Mouse (Mus musculus) spleen, postnatal 14 days (tissue): ENCODE results near the gene Hoxa1.

Experiments used
- DNase-seq, 2 experiments: peaks; one replicate each; pipeline ENCODE4 v3.0.0; 2021 to 2022; ENCODE audit warnings: low spot score in 2 of 2

Hoxa1 gene

DNA sequence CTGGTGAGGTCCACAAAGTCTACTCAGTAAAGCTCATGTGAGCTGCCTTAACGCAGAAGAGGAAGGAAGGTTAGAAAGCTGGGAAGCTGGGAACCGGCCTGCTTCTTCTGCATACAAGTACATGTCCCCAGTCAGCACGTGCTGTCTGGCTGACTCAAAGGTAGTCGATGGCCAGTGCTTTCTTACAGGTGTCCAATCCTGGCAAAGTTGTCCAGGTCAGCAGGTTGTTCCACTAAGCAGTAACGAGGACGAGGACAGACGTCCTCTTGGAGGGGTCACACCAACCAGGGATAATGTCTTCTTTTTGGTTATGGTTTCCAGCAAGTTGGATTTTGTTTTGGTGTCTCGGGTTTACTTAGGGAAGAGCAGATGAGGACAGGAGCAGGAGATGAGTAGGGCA, 31.8 kb upstream of the Hoxa1 start:
- no peak for DNase-seq

DNA sequence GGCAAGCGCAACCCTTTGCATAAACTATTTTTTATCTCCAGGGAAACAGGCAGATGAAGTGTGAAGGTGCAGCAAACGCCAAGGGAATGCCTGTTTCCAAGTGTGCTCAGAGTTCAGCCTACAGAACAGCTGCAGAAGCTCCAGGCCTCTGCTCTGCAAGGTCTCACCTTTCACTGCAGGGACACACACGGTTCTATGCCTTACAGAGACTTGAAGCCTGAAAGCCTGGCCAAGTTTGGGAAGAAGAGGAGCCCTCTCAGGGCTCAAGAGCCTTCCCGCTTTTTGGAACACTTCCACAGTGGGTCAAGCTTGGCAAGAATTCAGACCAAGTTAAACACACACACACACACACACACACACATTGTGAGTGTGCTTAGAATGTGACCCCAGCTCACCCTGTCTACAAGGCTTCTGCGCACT, 31.1 kb upstream of the Hoxa1 start:
- DNase-seq, result no peak

- no peak for DNase-seq
Measured at GRCm38 (mm10) chr6:52186500-52186899, 28.4 kb upstream of the Hoxa1 start.

GRCm38 (mm10) chr6:52185834-52186233, 27.7 kb upstream of the Hoxa1 start:
- DNase-seq, result no peak

DNA sequence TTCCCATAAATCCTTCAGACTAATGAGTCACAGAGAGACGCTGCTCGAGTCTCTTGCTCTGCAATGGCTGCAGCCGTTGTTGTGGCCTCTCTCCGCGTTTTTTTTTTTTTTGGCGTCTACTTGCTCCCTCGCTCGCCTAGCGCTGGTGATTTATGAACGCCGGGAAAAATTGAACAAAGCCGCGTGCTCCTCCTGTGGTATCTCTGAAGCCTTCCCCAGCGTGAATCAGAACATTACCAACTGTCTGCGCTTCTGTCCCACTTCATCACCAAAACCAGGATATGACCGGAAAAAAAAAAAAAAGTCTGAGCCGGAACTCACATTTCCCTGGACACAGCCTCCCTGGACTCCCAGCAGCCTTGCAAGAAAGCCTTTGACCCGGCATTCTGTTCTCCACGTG, 27.1 kb upstream of the Hoxa1 start:
- no peak for DNase-seq

GRCm38 (mm10) chr6:52184668-52185067, 26.6 kb upstream of the Hoxa1 start:
- no peak for DNase-seq

DNA sequence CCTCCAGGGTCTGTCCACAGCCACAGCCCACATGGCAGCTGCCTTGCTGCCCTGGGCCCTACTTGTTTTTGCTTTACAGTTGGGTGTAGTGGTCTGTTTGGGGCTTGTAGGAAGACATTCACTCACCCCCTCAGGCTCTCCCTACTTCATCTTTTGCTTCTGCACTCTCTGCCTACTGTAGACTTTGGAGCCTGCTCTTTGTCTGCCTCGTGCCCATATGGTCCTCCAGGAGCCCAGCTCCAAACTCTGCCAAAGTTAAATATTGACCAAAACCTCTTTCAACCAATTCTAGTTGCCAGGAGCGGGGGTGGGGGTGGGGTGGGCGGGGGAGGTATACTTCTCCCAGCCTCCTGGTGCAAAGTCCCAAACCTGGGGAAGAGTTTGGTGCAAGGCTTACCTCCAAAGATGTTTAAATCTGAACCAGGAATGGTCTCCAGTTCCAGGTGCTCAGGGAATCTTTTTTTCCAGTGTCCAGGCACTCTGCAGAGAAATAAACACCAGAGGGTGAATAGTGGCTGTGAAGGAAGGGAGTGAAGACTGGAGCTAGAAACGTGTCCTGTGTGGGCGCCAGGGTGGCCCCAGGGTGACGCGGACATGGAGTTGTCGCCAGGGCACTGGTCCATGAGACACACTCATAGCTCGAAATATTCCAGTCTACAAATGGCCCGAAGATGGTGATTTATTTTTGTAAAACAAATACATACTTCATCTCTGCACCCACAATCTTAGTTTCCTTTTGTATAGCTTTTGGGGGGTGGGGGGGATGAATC, 25.4 kb upstream of the Hoxa1 start:
- DNase-seq, result no peak

GRCm38 (mm10) chr6:52182793-52183192, 24.7 kb upstream of the Hoxa1 start:
- DNase-seq, result no peak

GRCm38 (mm10) chr6:52182030-52182429, 23.9 kb upstream of the Hoxa1 start:
- no peak for DNase-seq

DNA sequence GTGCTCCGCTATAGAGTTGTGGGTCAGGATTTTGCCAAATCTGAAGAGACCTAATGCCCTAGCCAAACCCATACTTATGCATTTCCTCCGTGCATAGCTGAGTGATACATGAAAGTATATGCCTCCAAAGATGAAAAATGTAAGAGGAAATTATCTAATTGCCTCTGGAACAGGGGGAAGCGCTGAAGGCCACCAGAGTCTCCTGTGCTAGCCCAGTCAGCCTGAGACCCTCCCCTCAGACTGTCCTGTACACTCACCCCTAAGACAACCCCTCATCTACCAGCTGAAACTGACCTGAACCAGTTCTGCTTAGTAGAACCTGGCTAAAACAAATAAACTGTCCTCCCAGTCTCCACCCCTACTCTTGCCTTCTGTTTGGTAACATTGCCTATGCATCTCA, 22.6 kb upstream of the Hoxa1 start:
- DNase-seq, result no peak

DNA sequence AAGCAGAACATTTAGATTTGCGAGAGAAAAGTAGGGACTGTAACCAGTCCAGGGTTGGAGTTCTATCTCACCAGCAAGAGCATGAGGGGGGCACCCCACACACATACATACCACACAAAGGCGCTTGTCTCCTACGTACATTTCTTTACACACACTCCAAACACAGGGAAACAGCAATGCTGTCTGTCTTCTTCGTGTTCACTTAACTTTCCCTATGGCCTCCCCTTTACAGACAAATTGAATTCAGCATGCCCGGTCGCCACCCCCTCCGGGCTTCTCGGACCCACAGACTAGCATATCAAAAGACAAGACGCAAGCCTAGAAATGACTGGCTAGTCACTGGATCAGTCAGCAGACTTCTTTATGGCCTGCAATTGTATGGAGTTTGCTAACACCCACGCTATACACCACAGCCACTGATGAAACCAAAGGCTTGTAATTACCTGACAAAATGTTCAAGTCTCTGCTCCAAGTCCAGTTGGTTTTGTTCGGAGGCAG, 22.1 kb upstream of the Hoxa1 start:
- DNase-seq, result no peak

DNA sequence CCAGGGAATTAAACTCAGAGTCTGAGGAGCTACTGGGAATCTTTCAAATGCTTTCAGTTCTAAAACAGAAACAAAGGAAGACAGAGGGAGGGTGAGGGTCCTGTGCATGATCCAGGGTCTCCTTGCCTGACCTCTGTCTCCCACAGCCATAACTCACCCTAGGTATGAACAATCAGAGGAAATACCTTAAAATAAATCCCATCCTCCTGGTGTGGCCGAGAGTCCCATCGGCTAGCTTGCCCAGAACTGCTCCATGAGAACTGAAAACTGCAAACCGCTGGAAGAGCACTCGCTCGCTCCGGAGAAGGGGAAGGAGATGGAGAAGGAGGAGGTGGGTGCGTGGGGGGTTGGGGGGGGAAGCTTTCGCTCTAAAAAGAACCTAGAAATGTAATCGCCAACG, 21.6 kb upstream of the Hoxa1 start:
- no peak for DNase-seq

DNA sequence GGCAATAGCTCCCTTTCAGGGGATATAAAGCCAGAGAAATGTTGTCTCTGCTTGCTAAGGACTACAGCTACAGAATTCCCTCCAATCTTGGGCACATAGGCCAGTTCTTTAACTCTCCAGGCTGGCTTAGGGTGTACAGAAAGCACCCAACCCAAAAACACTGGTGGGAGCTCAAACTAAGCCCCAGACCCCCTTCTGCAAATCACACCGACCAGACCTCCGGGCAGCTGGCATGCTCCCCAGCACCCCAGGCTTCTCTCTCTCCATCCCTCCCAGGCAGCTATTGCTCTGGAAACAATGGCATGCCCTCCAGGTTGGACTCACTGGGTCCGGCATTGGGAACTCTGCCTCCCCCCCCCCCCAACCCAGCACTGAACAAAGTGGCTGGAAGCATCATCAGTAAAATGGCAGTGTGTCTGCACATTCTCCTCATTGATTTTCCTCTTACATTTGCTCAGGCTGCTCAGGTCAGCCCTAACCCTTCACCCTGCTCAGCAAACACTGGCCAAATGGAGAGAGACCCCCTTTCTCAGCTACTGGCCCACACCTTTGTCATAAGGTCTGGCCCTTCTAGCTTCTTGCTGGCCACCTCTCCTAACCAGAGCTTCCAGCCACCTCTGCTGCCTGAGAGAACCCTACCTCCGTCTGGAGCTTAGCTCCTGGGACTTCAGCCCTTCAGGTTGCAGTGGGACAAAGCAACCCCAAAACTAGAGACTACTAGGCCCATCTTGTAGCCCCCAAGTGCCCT, 21.0 kb upstream of the Hoxa1 start:
- no peak for DNase-seq

- DNase-seq, result no peak
Measured at GRCm38 (mm10) chr6:52177806-52178205, 19.7 kb upstream of the Hoxa1 start.

DNA sequence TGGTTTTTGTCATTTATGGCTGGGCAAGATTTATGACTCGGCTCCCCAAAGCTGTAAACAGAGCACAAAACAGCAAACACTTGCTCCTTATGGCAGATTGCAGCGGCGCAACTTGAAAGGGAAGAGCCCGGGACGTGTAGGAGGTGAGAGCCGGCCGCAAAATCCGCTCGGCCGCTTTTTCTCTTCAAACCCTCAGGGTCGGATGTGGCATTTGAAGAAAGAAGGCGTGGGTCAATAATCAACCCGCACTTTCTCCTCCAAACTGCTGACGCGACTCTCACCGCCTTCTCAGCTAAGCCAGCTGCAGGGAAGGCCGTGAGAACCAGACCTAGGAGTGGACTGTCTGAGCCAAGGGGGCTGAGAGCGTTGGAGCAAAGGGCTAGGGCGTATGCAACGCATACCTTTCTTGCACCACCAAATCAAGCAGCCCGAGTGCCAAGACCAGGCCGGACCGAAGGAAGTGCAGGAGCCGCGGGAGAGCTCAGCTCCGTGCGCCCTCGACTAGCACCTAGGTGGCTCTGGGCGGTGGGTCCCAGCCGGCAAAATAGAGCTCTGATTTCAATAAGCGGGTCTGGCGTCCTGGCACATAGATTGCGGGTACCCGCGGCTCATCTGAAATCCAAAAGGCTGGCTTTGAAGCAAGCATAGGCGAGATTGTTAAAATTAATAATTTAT, 19.1 kb upstream of the Hoxa1 start, which contains the start of gene 5730596B20Rik:
Gene 5730596B20Rik (plus strand): TSS at position 438 of the 675 bp plus-strand sequence.
- DNase-seq, result no peak

DNA sequence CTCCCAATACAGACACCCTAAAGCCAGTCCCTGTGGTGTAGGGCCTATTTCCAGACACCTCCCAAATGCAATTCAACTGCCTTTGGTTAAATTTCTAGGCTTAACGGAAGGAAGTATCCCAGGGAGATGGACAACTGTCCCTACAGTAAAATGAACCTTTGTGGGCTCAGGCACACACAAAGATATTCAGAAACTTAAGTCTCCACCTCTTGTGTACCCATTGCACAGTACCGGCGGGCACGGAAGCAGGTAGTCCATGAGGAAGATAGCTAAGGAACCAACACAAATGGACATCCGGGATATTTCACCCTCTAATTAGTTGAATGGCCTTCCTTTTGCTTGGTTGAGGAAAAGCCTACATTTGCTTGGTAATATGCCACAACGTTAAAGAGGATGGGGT, 18.3 kb upstream of the Hoxa1 start:
- no peak for DNase-seq

GRCm38 (mm10) chr6:52175864-52176263, 17.7 kb upstream of the Hoxa1 start:
- no peak for DNase-seq

DNA sequence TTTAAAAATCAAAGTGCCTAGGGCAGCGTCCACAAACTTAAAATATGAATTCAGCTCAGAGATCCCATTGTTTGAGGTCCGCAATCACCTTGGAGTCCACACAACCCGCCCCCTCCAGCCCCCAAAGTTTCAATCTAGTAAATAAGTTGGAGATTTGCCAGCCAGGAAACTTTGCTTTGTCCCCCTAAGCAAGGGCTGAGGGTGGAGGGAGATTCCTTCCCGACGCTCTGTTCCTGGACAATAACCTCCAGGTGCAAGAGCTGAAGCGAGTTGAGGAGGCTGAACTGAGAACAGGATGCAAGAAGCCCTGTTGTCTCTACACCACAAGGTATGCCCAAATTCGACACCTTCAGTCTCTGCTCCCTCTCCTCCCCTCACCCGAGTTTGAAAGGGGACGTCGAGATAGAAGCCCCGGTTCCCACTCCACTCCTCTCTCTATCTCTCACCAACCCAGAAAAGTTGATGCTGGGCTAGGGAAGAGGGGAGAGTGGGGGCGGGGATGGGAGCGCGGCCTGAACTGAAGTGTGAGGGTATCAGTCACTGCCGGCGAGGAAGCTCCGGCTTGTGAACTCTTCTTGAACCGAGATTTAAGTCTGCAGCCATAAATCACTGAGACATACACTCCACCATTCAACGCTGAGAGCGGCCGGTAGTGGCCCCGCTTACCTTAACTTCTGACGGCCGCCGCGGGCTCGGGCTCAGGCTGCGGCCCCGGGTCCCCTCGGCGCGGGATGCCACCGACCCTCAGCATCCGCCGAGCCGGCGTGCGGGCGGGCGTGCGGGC, 17.0 kb upstream of the Hoxa1 start:
- no peak for DNase-seq

DNA sequence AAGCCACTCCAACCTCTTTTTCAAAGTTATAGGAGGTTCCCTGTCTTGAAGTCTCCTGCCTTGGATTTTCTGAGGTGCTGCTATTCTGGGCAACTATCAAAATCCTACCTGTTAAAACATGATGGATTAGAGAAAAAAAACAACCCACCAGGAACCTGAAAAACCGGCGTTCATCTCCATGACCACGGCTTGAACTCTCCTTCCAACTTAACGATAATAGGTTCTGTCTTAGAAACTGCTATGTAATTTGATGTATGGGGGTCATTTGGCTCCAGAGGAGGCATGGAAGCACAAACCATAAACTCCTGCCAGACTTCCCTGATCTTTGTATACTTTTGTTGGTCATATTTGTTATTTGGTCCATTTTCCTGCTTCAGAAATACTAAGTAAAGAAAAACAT, 15.5 kb upstream of the Hoxa1 start:
- no peak for DNase-seq

GRCm38 (mm10) chr6:52172501-52172900, 14.4 kb upstream of the Hoxa1 start:
- no peak for DNase-seq

DNA sequence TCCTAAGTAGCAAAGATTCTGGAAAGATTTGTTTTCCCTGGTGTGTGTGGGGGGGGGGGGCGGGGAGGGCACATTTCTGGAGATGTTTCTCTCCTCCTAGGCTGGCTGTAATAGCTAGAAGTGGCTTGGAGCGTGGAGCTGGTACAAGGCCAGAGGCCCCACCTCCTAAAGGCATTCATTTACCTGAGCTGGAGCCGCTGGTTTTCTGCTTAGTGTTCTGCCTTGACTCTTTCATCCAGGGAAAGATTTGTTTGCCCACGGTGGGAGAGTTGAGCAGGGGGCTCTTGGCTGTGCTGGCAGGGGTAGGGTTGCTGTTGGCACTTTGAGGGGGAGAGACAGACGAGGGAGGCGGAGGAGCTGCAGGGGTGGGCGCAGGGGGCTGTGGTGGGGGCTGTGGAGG, 13.8 kb upstream of the Hoxa1 start:
- DNase-seq, result no peak

- no peak for DNase-seq
Measured at GRCm38 (mm10) chr6:52171331-52171730, 13.2 kb upstream of the Hoxa1 start.
